Mouse (Mus musculus) thymus, postnatal 0 days (tissue): ENCODE data around the gene Fth1. TPM values are rescaled to one million over a fixed set of nuclear protein-coding genes. Genes with fewer than 3 reads are reported as not detected.
"Not testable (repeated sequence)": the region's sequence is repeated elsewhere in the genome, so short reads cannot be mapped to it uniquely, and the experiment has no call there.

Source experiments
- DNase-seq: peaks from one replicate; pipeline ENCODE4 v3.0.0-alpha.2; 2015; ENCODE audit warnings: low spot score
- polyA plus RNA-seq: library from polyadenylated mRNA; unstranded; fragments of >200 nt; fragmentation: Nextera tagmentation; extraction: Ambion mirVana; gene quantifications from 2 replicates; pipeline ENCODE4 v1.2.1, GENCODE M21; 2015

Gene Fth1
- polyA plus RNA-seq, 1 experiment from 2014 or later, result 2,649 TPM

- DNase-seq, result no peak
Measured at GRCm38 (mm10) chr19:9960769-9961168, 19.6 kb upstream of the Fth1 start.

GRCm38 (mm10) chr19:9964205-9964916, 16.0 kb upstream of the Fth1 start:
- no peak for DNase-seq

- DNase-seq, result no peak
Measured at GRCm38 (mm10) chr19:9966096-9966867, 14.1 kb upstream of the Fth1 start.

- DNase-seq, result no peak
Measured at GRCm38 (mm10) chr19:9968081-9968787, 12.2 kb upstream of the Fth1 start.

- DNase-seq, result not testable (repeated sequence)
Measured at GRCm38 (mm10) chr19:9974853-9975252, 5.5 kb upstream of the Fth1 start.

GRCm38 (mm10) chr19:9977085-9977484, 3.3 kb upstream of the Fth1 start:
- DNase-seq, result no peak

- DNase-seq, result no peak
Measured at GRCm38 (mm10) chr19:9978431-9978951, 1.9 kb upstream of the Fth1 start.

GRCm38 (mm10) chr19:9979156-9979555, 1.2 kb upstream of the Fth1 start:
- DNase-seq, result no peak

GRCm38 (mm10) chr19:9981621-9982020, 1.2 kb downstream of the Fth1 start:
- peak; percentile 40 for DNase-seq

GRCm38 (mm10) chr19:9982151-9982851, 1.9 kb downstream of the Fth1 start:
- peak; percentile 99 for DNase-seq

- DNase-seq, result peak; percentile 67
Measured at GRCm38 (mm10) chr19:9982852-9983542, 2.6 kb downstream of the Fth1 start.

- peak; percentile 39 for DNase-seq
Measured at GRCm38 (mm10) chr19:9984111-9985055, 4.0 kb downstream of the Fth1 start.

- DNase-seq, result no peak
Measured at GRCm38 (mm10) chr19:9985190-9985899, 4.9 kb downstream of the Fth1 start.

- DNase-seq, result no peak
Measured at GRCm38 (mm10) chr19:9985900-9986421, 5.6 kb downstream of the Fth1 start.

GRCm38 (mm10) chr19:9987192-9987591, 6.8 kb downstream of the Fth1 start:
- DNase-seq, result no peak

GRCm38 (mm10) chr19:9987593-9987992, 7.2 kb downstream of the Fth1 start:
- peak; percentile 36 for DNase-seq

GRCm38 (mm10) chr19:9989171-9989883, 8.9 kb downstream of the Fth1 start:
- DNase-seq, result peak; percentile 66

GRCm38 (mm10) chr19:9989884-9990256, 9.5 kb downstream of the Fth1 start:
- DNase-seq, result no peak
